Mouse (Mus musculus) spleen, adult 18-20 months (tissue): Measurements from ENCODE around the gene Thra.
"Not testable (repeated sequence)": the region's sequence is repeated elsewhere in the genome, so short reads cannot be mapped to it uniquely, and the experiment has no call there.

ENCODE experiments used
- DNase-seq, 2 experiments: peaks; one replicate each; pipeline ENCODE4 v3.0.0; 2022; ENCODE audit warnings: mixed read lengths in 2 of 2

Thra gene

DNA sequence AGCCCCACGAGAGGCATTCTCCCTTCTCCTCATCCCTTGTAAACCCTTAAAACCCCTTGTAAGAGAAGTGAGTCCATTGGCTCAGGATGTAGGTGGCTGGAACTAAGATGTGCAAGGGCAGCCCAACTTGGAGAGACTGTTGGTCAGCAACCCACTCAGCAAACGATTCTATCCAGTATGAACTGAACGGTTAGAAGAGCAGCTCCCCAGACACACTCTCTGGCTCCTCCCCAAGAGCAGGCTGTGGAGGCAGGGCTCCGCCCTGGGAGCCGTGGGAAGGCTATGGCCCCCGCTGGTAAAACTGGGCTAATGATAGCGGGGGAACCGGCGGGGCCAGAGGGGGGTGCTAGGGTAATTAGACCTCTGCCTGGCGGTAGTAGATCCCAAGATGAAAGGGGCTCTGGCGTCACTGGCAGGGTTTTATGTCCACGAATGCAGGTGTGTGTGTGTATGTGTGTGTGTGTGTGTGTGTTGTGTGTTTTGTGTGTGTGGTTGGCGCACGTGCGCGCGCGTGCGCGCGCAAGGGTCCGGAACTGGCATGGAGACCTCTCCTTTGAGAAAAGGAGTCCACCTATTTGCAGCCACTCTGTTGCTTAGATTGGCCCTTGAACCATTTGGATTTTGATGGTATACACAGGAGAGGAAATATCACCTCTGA lies at the start of gene Thra:
Gene Thra, plus strand, starts transcription at position 246 of the 658 bp plus-strand sequence.
- DNase-seq, result no peak

DNA sequence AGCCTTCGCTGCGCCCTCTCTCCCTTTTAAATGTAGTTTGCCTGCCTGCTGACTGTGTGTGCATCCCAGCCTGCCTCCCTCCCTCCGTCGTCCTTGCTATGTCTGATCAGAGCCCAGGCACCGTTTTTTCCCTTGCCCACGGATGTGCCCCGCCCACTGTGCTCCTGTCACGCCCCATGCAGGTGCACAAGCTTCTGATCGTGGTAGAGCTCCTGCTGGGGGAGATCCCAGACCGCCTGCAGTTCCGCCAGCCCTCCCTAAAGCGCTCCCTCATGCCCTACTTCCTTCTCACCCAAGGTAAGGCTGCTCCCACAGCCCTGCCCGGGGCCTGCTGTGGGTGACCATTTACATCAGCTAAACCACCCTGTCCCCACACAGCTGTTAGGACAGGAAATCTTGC lies 47.2 kb upstream of the Thra start:
- DNase-seq, result no peak

DNA sequence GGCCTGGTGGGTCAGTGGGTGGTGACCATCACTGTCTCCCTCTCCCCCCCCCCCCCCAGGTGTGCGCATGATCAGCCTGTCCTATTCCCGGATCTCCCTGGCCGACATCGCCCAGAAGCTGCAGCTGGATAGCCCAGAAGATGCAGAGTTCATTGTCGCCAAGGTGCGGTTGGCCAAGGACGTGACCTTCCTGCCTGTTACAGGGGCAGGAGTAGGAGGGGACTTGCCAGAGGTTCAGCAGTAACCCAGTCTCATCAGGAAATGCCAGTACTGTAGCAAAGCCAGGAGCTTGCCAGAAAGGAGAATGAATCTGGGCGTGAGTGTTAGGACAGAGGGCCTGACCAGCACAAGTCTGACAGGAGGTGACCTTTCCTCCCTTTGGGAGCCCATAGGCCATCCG lies 46.7 kb upstream of the Thra start:
- no peak for DNase-seq

DNA sequence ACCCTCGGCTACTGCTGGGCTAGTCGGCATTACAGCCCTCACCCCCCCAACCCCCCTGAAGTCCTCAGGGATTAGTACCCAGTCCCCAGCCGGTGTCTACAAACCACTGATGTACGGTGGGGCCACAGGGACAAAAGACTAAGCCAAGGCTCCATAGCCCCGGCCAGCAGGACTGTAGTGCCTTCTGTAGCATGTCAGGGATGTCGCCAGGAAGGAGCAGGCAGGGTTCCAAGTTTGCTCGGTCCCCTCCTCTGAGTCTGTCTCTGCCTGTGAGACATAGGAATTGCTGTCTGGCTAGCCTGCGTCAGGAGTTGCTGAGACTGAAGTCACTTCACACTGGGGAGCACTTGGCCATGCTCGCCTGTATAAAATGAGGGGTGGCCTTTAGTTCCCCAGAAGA lies 46.1 kb upstream of the Thra start:
- no peak for DNase-seq

DNA sequence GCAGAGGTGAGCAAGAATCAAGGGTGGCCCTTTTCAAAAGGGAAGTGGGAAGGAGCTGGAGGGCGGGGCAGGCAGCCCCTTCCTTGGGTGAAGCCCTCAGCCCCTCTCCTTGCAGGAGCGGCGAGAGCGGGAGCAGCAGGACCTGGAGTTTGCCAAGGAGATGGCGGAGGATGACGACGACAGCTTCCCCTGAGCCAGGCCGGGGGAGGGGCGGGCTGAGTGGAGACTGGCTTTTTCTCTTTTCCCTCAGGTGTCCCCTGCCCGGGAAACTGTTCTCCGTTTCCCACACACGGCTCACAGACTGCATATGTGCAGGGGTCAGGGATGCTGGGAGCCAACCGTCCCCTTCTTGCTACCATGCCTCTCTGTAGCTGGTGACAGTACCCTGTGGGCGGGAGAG lies 45.0 kb upstream of the Thra start:
- DNase-seq, result no peak

DNA sequence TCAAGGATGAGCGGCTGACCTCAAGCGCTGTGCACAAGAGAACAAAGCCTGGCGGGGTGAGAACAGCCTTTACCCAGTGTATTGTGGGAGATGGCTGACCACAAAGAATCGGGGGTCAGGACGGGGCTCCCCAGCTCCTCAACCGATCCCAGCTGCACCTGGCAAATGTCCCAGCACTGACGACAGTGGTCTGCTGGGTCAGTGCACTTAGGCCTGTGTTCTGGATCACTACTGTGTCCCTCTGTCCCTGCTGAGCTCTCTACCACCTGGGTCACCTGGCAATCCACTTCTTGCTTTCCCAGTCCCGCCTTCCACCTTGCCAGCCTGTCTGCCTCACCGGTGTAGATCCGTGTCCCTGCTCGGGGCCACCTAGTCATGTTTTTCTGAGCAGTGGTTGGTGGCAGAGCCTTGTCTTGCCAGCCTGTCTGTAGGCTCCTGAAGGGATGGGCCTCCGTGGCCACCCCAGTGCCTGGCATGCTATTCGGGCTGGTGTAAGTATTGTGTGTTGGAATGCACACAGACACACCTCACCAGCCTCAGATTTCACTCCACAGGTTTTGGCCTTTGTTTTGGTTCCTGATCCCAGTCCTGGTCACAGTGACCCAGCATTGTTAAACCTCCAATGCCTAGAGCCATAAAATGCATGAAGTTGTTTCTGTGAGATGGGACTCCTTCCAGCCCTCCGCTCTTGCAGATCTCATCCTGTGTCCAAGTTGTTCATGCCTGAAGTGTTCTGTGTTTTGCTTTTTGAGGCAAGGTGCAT lies 43.8 kb upstream of the Thra start:
- no peak for DNase-seq

DNA sequence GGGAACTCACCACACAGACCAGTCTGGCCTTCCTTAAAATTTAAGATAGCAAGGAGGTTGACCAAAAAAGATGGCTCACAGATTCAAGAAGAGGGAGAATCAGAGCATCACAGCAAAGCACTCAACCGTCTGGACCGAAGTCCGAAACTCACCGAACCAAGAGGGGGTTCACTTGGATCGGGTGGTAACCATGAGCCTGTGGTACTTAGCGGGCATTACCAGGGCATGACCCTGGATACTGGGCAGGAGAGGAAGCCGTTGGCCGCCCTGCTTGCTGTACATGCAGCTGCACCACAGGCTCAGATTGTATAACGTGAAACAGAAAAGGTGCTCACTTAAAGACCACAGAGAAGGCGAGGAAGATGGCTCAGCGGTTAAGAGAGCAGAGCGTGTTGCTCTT lies 43.2 kb upstream of the Thra start:
- DNase-seq, result no peak

DNA sequence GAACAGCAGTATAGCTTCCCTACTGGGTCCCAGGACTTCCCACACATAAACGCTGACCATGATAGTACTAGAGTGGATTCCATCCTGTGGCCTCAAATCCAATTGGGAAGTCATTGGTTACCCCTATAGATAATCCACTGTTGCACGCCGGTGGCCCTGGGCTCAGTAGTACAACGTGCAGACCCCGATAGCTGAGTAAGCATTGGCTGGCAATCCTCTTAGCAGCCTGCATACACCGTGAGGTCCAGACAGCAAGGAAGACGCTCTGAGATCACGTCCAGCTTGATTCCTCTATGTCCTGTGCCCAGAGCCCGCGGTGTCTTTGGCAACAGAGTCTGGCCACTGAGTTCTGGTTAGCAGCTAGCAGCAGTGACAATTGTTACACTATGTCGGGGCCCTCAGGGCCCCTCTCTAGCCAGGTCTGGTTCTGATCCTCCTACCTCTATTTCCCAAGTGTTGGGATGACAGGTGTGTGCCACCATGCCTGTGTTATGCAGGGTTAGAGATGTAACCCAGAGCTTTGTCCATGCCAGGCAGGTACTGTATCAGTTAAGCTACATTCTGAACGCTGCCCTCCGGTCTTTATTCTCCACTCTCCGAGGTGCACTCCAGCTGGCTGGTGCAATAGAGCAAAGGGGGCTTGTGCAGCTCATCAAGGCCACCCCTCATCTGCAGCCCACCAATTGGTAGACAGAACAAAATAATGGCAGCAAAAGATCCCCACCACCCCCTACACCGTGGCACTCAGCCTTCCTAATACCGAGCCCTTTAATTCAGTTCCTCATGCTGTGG lies 41.4 kb upstream of the Thra start:
- no peak for DNase-seq

DNA sequence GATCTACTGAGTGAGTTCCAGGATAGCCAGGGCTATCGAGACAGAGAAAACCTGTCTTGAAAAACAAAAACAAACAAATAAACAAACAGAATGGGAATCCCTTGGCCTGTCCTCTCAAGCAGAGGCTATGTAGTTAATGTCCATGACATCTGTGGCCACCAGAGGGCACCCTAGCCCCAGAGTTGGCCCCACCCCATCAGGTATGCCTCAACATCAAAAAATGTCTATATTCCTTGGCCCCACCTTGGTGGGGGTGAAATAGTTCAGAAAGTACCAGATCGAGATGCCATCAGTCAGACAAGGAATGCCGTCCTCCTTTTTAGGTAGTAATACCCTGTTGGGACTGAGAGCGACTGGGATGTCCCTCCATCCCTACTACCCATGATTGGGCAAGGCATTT lies 40.5 kb upstream of the Thra start:
- DNase-seq, result peak; percentile 49 to 82

DNA sequence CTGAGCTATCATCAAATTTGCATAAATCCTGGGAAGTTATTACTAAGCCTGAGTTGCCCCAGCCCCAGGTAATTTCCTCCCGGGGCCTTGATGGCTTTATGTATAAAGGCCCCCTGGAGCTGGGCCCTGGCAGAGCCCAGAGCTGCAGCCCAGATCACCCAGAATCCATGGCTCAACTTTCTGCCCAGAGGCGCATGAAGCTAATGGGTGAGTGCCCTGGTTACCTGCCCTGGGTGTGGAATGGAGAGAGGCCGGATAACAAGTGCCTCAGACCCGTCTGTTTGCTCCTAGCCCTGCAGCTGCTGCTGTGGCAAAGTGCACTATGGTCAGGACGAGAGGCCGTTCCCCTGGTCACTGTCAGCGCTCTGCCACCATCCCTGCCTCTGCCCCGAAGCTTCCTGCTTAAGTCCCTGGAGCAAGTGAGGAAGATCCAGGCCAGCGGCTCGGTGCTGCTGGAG lies 39.2 kb upstream of the Thra start, which contains the start of gene Csf3:
Gene Csf3, plus strand, starts transcription at position 51 of the 458 bp plus-strand sequence.
- DNase-seq, result no peak

DNA sequence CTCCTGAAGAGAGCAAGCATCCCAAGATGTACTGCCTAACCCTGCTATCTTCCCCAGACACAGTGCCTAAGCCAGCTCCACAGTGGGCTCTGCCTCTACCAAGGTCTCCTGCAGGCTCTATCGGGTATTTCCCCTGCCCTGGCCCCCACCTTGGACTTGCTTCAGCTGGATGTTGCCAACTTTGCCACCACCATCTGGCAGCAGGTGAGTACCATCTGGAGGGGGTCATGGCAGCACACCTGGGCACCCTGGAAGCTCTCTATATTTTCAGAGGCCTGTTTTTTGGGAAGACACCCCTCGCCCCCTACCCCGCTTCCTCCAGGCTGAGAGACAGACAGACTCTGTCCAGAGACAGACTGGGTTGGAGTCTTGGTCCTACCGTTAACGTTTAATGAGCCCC lies 38.1 kb upstream of the Thra start:
- no peak for DNase-seq

DNA sequence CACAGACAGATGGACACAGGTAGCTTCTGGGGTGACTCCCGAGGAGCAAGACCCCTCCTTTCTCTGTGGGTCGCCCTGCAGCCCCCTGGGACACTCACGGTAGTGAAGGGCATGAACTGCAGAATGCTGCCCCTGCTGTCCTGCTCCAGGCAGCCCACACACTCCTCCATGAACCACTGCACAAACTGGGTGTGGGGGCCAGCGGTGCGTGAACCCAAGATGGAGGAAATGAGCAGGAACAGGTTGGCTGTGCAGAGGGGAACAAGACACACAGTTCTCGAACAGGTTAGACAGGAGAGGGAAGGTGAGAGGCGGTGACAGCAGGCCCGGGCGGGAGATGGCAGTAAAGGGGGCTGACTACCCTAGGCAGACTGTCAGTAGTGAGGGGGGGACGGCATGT lies 35.4 kb upstream of the Thra start:
- DNase-seq, result no peak

DNA sequence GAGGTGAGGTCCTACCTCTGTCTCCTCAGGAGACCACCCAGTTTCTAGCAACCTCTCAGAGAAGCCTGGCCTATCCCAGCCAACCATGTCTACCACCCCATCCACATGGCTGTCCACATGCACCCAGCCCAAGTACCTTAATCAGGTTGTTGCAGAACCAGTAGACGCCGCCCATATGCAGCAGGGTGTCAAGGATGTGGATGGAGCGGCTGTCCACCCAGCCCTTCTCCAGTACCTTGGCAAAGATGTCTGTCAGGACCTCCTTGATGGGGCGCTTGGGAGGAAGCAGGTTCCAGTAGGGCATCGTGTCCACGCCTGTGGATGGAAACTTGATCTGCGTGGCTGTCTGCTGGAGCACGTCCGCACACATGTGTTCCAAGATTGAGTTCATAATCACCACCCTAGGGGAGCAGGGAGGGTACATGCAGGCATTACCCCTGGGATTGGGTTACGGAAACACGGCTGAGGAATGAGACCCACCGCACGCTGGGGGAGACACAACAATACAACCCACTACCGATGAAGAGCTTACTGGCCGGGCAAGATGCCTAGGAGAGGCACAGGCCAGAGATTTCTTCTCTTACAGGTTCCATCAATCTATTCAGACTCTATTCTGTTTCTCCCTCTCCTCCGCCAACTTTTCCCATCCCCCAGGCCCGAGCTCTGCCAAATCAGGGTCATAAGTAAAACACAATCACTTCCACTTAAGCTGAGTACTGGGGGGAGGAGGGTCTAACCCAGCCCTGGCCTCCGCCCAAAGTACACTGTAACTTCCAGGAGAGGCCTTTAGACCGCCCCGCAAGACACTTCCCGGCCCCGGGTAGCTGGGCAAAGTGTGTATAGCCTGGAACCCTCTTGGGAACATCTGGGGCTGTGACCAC lies 32.8 kb upstream of the Thra start:
- DNase-seq, result no peak

DNA sequence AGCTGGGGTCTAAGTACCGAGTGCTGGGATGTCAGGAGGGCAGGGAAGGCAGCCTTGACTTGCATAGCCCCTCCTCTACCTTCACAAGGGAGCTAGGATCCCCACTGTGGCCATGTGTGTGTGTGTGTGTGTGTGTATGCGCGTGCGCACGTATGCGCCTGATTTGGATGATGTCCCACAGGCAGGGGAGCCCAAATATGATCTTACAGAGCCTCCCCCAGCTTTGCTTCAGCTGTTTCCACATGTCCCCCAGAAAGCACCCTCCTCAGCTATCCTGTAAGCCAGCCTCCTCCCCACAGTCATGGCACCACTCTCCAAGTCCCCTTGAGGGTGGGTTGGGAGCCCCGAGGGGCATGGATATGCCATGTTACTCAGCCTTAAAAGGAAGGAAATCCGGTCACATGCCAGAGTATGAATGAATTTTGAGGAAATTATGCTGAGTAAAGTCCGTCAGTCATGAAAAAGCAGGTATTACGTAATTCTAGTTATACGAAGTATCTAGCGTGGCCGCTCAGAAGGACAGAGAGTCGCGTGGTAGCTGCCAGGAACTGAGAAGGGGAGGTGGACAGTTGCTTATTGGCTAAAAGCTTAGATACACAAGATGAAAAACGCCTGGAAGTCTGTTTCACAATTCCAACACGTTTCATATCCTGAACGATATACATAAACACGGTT lies 32.0 kb upstream of the Thra start:
- no peak for DNase-seq

DNA sequence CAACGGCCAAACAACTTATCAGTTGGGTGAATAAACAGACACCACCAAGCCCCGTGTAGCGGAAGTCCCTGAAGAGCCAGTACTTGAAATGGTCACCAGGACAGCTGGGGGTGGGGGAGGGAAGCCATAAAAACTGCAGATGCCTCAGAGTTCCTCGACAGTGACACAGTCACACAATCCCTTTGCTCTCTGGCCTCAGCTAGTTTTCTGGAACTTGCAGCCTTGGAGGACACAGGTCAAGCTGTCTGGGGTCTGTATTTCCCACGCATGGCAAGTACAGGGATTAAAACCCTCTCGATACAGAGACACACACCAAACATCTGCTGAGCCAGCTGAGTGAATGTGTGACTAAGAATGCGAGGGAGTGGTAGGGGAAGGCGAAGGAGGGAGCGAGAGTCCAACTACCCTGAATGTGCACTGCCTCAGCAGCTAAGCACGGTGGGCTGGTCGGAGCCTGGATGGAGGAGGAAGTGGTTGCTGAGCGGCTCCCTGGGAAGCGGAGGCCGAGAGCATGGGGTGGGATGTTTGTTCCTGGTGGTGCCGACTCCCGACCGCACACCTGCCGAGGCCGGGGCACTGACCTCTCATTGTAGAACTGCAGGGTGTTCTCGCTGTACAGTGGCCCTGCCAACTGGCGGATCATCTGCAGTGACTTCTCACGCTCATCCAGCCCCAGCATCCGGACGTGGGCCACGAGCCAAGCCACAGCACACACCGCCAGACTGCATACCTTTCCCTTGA lies 31.3 kb upstream of the Thra start:
- no peak for DNase-seq

DNA sequence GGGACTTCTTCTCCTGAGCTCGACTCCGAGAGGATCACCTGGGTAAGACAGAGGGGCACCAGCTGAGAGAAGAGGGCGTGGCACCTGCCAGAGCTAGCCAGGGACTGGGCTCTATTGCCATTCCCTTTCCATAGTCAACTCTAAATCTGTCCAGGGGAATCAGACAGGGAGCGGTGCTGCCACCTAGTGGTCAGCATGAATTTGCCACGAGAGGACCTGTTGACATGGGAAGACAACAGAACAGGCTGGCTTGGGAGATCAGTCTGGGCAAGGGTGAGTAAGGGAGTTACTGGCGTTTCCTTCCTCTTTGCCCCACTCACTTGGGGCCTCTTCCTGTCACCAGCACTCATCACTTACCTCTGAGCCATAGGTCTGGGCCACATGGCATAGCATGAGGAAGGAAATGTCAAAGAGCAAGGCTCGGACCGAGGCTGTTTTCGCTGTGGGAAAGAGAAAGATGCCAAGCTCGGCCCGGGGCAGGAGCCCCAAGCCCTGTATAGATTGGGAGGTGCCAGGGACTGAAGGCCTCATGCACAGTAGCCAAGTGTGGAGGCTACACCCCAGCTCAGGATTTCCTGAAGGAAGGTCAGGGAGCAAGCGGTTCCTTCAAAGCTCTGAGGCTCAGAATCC lies 29.9 kb upstream of the Thra start:
- peak; percentile 48 to 73 for DNase-seq

DNA sequence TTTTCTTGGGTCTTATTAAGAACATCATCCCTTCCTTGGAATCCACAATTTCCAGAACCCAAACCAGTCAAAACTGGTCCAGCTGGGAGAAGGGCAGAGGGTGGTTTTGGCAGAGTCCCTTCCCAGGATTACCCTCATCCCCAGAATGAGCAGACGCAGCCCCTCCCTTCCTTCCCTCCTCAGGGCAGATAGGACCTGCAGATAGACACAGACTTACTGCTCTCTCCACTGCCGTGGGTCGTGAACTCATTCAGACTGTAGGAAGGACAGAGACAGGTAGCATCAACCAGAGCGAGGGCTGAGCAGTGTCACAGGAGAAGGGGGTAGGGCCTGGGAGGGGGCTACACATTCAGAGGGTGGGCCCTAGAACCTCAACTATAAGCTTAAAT lies 29.4 kb upstream of the Thra start:
- DNase-seq, result no peak

DNA sequence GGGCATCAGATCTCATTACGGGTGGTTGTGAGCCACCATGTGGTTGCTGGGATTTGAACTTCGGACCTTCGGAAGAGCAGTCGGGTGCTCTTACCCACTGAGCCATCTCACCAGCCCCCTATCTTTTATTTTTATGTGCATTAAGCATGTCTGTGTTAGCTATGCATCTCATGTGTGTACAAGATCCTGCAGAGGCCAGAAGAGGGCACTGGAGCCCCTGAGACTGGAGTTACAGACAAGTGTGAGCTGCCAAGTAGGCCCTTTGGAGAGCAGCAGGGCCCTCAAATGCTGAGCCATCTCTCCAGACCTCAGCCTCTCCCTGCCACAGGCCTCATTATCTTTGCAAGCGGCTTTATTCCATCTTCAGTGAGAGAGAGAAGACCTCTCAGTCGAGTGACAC lies 28.4 kb upstream of the Thra start:
- not testable (repeated sequence) for DNase-seq

DNA sequence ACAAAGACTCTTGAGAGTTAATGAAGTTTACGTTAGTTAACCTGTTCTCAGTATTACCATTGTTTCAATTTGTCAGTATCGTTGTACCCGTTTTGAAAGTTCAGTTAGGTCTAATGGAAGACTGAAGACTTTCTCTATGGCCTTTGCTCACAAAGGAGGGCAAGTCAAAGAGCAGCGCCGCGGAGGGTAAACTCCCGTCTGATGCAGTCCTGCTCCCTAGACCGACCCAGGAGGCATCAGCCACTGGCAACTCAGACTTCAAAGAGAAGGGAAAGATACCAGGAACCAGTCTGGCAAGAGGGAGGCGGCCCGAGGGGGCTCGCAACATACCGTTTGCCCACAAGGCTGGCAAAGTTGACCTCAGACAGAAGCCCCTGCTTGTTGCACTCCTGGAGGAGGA lies 26.7 kb upstream of the Thra start:
- no peak for DNase-seq

DNA sequence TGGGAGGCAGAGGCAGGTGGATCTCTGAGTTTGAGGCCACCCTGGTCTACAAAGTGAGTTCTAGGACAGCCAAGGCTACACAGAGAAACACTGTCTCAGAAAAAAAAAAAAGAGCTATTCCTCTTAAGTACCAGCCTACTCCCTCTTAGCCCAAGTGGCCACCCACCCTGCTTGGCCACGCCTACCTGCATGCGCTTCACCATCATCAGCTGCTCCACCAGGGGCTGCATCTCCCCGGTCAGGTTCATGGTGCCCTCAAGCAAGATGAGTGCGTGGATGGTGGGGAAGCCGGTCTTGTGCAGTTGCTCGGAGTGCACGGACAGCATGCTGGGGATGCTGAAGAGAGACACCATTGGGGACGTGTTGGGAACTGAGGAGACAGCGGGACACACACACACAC lies 24.5 kb upstream of the Thra start:
- no peak for DNase-seq

DNA sequence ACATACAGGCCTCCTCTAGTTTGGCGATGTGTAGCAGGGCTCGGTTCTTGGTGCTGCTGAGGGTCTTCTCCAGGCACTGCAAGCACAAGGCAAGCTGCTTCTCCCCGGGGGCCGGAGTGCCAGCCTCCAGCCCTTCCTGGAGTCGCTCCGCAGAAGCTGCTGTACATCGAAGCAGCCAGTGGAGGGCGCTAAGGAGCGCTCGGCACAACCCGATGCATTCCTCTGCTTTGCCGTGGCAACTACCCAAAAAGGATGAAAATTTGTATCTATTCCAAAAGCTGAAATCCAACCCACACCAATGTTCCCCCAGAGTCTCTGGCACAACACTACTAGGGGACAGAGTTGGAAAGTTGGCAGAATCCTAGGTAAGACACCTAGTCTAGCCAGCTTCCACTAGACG lies 22.5 kb upstream of the Thra start:
- DNase-seq, result peak in 1 of 2 experiments; percentile 50
